Mouse (Mus musculus) lung, postnatal 10 days (tissue): Measurements from ENCODE around the gene Dlx3.

Experiments used
- DNase-seq: peaks from one replicate; pipeline ENCODE4 v3.0.0; 2021

Gene Dlx3

DNA sequence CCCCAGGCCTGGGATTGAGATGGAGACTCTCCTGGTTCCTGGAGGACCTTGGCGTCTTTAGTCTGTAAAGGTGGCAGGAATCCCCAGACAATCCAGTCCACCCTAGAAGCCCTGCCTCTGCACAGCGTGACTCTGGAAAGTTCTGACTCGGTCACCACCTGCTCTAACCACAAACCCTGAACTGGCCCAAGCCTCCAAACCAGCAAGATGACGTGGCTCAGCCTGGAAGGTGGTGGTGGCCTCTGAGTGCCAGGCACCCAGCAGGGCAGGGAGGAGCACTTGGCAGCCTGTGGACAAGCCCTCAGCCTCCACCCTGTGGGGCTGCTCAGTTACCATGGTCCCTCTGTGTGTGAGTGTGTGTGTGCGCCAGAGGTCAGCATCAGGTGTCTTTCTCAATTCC is 38.0 kb downstream of the Dlx3 start:
- DNase-seq, result no peak

GRCm38 (mm10) chr11:95159763-95160371 is 39.9 kb downstream of the Dlx3 start:
- no peak for DNase-seq

DNA sequence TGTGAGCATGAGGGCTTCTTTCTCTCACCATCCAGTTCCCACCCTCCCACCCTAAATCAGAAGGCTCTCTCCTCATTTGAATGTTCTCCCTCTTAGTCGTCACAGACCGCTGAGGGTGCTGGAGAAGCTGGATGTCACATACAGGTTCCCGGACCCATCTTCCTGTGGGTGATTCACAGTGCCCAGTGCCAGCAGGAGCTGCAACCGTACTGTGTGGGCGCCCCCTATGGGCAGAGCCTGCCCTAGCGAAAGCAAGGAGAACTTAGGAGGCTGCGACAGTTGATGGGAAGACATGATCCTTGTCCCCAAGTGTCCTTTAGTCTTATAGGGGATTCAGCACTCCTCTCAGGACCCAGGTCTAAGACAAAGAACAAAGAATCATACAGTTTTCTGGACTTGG is 40.8 kb downstream of the Dlx3 start:
- peak; percentile 26 for DNase-seq

DNA sequence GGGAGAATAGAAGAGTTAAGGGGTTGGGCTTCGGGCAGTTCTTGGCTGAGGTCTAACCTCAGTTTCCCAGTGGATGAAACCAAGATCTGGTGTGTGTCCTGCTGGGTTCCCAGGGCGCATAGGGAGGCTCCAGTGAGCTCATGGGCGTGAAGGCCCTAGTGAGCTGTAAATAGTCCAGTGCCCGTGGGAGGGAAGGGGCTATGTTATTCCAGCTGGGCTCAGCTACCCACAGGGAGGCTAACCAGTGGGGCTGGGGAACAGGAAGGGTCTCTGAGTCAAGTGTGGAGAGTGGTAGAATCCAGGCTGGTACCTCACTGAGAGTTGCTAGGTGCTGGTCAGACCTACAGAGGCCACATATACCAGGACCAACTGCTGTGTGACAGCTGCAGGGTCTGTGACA is 41.8 kb downstream of the Dlx3 start:
- no peak for DNase-seq

DNA sequence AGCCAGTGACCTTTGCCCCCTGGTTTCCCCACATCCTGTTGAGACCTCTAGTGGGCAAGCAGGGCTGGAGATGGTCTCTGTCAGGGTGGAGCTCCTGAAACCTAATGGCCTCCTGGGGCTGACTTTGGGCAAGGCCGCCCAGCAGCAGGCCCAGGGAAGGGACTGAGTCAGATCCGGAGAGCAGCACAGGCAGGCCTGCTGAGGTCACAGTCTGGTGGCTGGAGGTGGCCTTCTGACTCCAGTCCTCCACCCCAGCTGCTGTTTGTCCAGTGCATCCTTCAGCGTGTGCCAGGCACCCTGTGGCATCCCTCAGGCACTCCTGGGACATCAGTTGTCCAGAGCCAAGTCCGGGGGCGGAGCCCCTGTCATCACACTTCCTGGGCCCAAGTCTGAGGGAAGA is 45.9 kb downstream of the Dlx3 start:
- no peak for DNase-seq
